Mouse (Mus musculus) small intestine, adult 2 months (tissue): Measurements from ENCODE around the gene Fam189a1.

Experiments used
- CTCF ChIP-seq: fragments of 200-500 bp; IDR thresholded peaks from 2 replicates; pipeline ENCODE4 v1.5.1; 2012; ENCODE audit warnings: low read depth, mild to moderate bottlenecking, control low read depth, inconsistent platforms, low read length, moderate library complexity, mixed read lengths; ENCODE audit not compliant: insufficient replicate concordance, insufficient read length; ENCODE audit errors: extremely low read depth
- POLR2A ChIP-seq: fragments of 200-500 bp; IDR thresholded peaks from 2 replicates; pipeline ENCODE4 v1.6.1; 2012; ENCODE audit warnings: low read depth, mild to moderate bottlenecking, control low read depth, inconsistent platforms, low read length, moderate library complexity

DNA sequence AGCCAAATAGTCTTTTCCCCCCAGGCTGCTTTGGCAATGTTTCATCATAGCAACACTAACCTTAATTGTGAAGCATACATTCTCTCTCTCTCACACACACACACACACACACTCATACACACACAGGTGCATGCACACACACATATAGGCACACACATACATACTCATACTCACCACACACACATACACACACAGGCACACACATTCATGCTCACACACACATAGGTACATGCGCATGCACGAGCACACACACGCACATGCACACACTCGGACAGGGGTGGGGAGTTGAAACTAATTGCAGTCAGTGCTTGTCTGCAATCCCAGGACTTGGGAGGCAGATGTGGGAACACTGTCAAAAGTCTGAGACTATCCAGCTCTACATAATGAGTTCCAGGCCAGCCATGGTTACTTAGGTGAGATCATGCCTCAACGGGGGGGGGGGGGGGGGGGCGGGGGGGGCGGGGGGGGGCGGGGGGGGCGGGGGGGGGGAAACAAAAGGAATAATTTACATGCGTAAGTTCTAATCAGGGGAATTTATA, 300.9 kb downstream of the Fam189a1 start:
- no peak for TF ChIP-seq CTCF
- no peak for TF ChIP-seq POLR2A
